In genomic region chr17:27783567-27783966, GRCm38 (mm10) we compare ENCODE assay signal across 1 mouse cellular context.
TF ChIP-seq lines count a peak whose summit lies in the region.

No protein-coding gene starts in this region.

TF ChIP-seq in MEL, 35 proteins besides CTCF, POLR2A, EP300 and RAD21 (continued from another document):
- no peak for TF ChIP-seq ELF1 (IDR thresholded peaks at IDR 0.05; ENCODE audit: low read depth, low read length)
- TF ChIP-seq NELFE (IDR thresholded peaks at IDR 0.05; ENCODE audit: low read depth, low read length): no peak
